ENCODE assay signal across 9 mouse cellular contexts in genomic region chr16:30405925-30406670, GRCm38 (mm10). TPM values are rescaled to one million over a fixed set of nuclear protein-coding genes. Genes with fewer than 3 reads are reported as not detected.
A peak's percentile ranks its signal among the peaks of the same experiment; 100 is the strongest.
DNase-seq lines count a peak whose midpoint lies in the region; ATAC-seq and TF ChIP-seq lines count a peak whose summit lies in the region.
"Had no signal": no experiment of that assay in that cellular context is flagged by ENCODE, and none has a peak within 500 bp of the region (broad histone marks: within the 10 kb centered on the region; RNA-seq: fewer than 3 reads in every experiment).

Gene Atp13a3 (minus strand): TSS chr16:30405975.

- H3K79me2 ChIP-seq in MEL (ENCODE audit: control insufficient read depth, insufficient read depth, low read length, poor library complexity): no peaks in the 10 kb centered on the region

- no peak within 1 kb of the TSS for H3K4me2 ChIP-seq in kidney, embryonic 15.5 days
- H3K4me2 ChIP-seq in stomach, embryonic 16.5 days (ENCODE audit: low read depth, low read length): no peak within 1 kb of the TSS

- no peaks in the 10 kb centered on the region for H3K4me1 ChIP-seq in kidney, embryonic 15.5 days
- H3K4me1 ChIP-seq in MEL (ENCODE audit: control insufficient read depth in 1 of 2, insufficient read depth in 2 of 2, low read length in 2 of 2): peaks cover 24 to 40% of the 10 kb centered on the region in 2 experiments
- no peaks in the 10 kb centered on the region for H3K4me1 ChIP-seq in stomach, embryonic 16.5 days (ENCODE audit: control insufficient read depth, insufficient read depth, low read length)

- no peak for DNase-seq in kidney, postnatal 10 days
- DNase-seq in MEL (ENCODE audit: low read depth, low spot score): peak; percentile 60
- no peak for DNase-seq in layer of hippocampus, postnatal 10 days (ENCODE audit: low spot score in 2 of 2)
- no peak for DNase-seq in embryo, embryonic 9.5 days (ENCODE audit: extremely low spot score)

- no peak within 1 kb of the TSS for H3K4me3 ChIP-seq in kidney, embryonic 15.5 days (replicated peaks)
- peak within 1 kb of the TSS in 1 of 2 experiments; percentile 20; a peak in 1 of 4 replicates for H3K4me3 ChIP-seq in MEL (ENCODE audit: control insufficient read depth in 1 of 2, insufficient read depth in 1 of 2, low read depth in 2 of 2, low read length in 2 of 2)
- no peak within 1 kb of the TSS for H3K4me3 ChIP-seq in stomach, embryonic 16.5 days (replicated peaks; ENCODE audit: low read length)
- H3K4me3 ChIP-seq: megakaryocyte, embryonic 14.5 days had no signal

- no peak for TF ChIP-seq RAD21 in MEL (IDR thresholded peaks at IDR 0.05; ENCODE audit: low read depth, low read length)

- no peak for TF ChIP-seq POLR2A in MEL (IDR thresholded peaks at IDR 0.05; ENCODE audit: control insufficient read depth in 1 of 2, insufficient read depth in 1 of 2, low read depth in 1 of 2, low read length in 2 of 2, poor library complexity in 1 of 2)

- no peak within 1 kb of the TSS for H3K9ac ChIP-seq in kidney, embryonic 15.5 days
- H3K9ac ChIP-seq in MEL (ENCODE audit: control insufficient read depth, low read depth, low read length, poor library complexity, severe bottlenecking): peak within 1 kb of the TSS; percentile 38; the same call in 1 of the 2 replicates
- no peak within 1 kb of the TSS for H3K9ac ChIP-seq in stomach, embryonic 16.5 days (ENCODE audit: low read length)

- no peaks in the 10 kb centered on the region for H3K36me3 ChIP-seq in kidney, embryonic 15.5 days
- peaks cover 0 to 36% of the 10 kb centered on the region in 2 experiments; a peak in 2 of 4 replicates for H3K36me3 ChIP-seq in MEL (ENCODE audit: control insufficient read depth in 1 of 2, insufficient read depth in 2 of 2, low read length in 2 of 2)
- H3K36me3 ChIP-seq in stomach, embryonic 16.5 days (ENCODE audit: control insufficient read depth, insufficient read depth, low read length): no peaks in the 10 kb centered on the region

- 76% methylated on average over 11 of the region's 11 CpGs for WGBS in kidney, embryonic 15.5 days
- 68% methylated on average over 11 of the region's 11 CpGs for WGBS in stomach, embryonic 16.5 days

- H3K27ac ChIP-seq in kidney, embryonic 15.5 days: no peak within 1 kb of the TSS
- H3K27ac ChIP-seq in MEL (ENCODE audit: control insufficient read depth, low read depth, low read length): peak within 1 kb of the TSS; percentile 72
- no peak within 1 kb of the TSS for H3K27ac ChIP-seq in stomach, embryonic 16.5 days (ENCODE audit: low read length)

- ATAC-seq in kidney, embryonic 15.5 days (replicated peaks; ENCODE audit: low FRiP score): no peak
- ATAC-seq in erythroblast, adult 5-6 weeks (replicated peaks; ENCODE audit: low FRiP score, poor library complexity, severe bottlenecking): no peak
- ATAC-seq in stomach, embryonic 16.5 days (ENCODE audit: insufficient read depth, low FRiP score): no peak
- ATAC-seq in CD4-positive, CD25-positive, alpha-beta regulatory T cell, adult 4 months: no peak

- 0 out of 4 replicates have a peak, but pooled peaks of 1 of the 2 experiments have one; percentile 16 for TF ChIP-seq EP300 in MEL (IDR thresholded peaks at IDR 0.05; ENCODE audit: low read depth in 1 of 2, low read length in 2 of 2)

- H3K27me3 ChIP-seq in kidney, embryonic 15.5 days: no peaks in the 10 kb centered on the region
- no peaks in the 10 kb centered on the region for H3K27me3 ChIP-seq in MEL (ENCODE audit: control insufficient read depth in 1 of 2, insufficient read depth in 2 of 2, low read length in 2 of 2)
- H3K27me3 ChIP-seq in stomach, embryonic 16.5 days (ENCODE audit: control insufficient read depth, insufficient read depth, low read length): no peaks in the 10 kb centered on the region

- H3K9me3 ChIP-seq in kidney, embryonic 15.5 days (replicated peaks): no peaks in the 10 kb centered on the region
- no peaks in the 10 kb centered on the region for H3K9me3 ChIP-seq in MEL (replicated peaks; ENCODE audit: insufficient read depth, low read length)
- H3K9me3 ChIP-seq in stomach, embryonic 16.5 days (replicated peaks; ENCODE audit: control insufficient read depth, low read length): no peaks in the 10 kb centered on the region
- H3K9me3 ChIP-seq: megakaryocyte, embryonic 14.5 days had no signal

- no peak for TF ChIP-seq CTCF in MEL (IDR thresholded peaks at IDR 0.05 in 2 of 3, conservative IDR thresholded peaks at IDR 0.05 in 1 of 3; ENCODE audit: control insufficient read depth in 1 of 3, insufficient read depth in 1 of 3, low read depth in 2 of 3, low read length in 3 of 3, poor library complexity in 1 of 3, severe bottlenecking in 1 of 3)

TF ChIP-seq in MEL, 35 proteins besides CTCF, POLR2A, EP300 and RAD21:
- TF ChIP-seq MAX (IDR thresholded peaks at IDR 0.05; ENCODE audit: low read length): no peak
- 0 out of 2 replicates have a peak, but pooled peaks have one; percentile 45 for TF ChIP-seq TCF12 (IDR thresholded peaks at IDR 0.05; ENCODE audit: low read depth, low read length)
- TF ChIP-seq TAL1 (IDR thresholded peaks at IDR 0.05; ENCODE audit: low read length): peak; percentile 48
- no peak for TF ChIP-seq NELFE (IDR thresholded peaks at IDR 0.05; ENCODE audit: low read depth, low read length)
- peak; percentile 91 for TF ChIP-seq ZNF384 (IDR thresholded peaks at IDR 0.05; ENCODE audit: low read depth, low read length)
- no peak for TF ChIP-seq MYC (IDR thresholded peaks at IDR 0.05; ENCODE audit: low read depth, low read length)

RNA-seq across cellular contexts. Expression of gene Atp13a3, which starts in this region (rescaled TPM):
- 12.1 and 14.0 TPM in 2 replicates for polyA plus RNA-seq in kidney, embryonic 15.5 days (2015; fragmentation: Nextera tagmentation; extraction: Ambion mirVana)
- 120 and 145 TPM in 2 replicates for total RNA-seq in MEL (2012; rRNA removed)
- 100 to 1,000 TPM in 1 of 2 experiments, 10 to 100 TPM in 1; 93.3 to 117 TPM for polyA plus RNA-seq in MEL (2012; ENCODE audit: insufficient read depth in 1 of 2, insufficient read length in 2 of 2, low read depth in 1 of 2, low replicate concordance in 2 of 2, missing spikeins in 1 of 2)
- 46.4 and 64.9 TPM in 2 replicates for total RNA-seq in erythroblast, adult 5-6 weeks (2015; ENCODE audit: low replicate concordance)
- total RNA-seq in erythroblast, adult 5-6 weeks (2017; ENCODE audit: low replicate concordance): 36.7 and 38.2 TPM in 2 replicates
- 10 to 100 TPM; 63.7 to 72.4 TPM for total RNA-seq in layer of hippocampus, postnatal 10 days (2021)
- polyA plus RNA-seq in stomach, embryonic 16.5 days (2015; fragmentation: Nextera tagmentation; extraction: Ambion mirVana): 9.1 and 12.0 TPM in 2 replicates
- 10 to 100 TPM in 1 of 2 experiments, 1 to 10 TPM in 1; 8.8 to 13.1 TPM for polyA plus RNA-seq in CD4-positive, CD25-positive, alpha-beta regulatory T cell, adult 4 months (2017; shearing (Covaris generic))
